Mouse (Mus musculus) E14TG2a.4 (cell line): ENCODE data around the gene Mcm2.

Source experiments
- CTCF ChIP-seq: conservative IDR thresholded peaks from 2 replicates; pipeline ENCODE4 v1.5.1; 2014; ENCODE audit warnings: low read length
- NANOG ChIP-seq: IDR thresholded peaks from 2 replicates; pipeline ENCODE4 v1.6.1; 2014; ENCODE audit warnings: borderline replicate concordance, low read length, mixed read lengths
- POU5F1 ChIP-seq: IDR thresholded peaks from 2 replicates; pipeline ENCODE4 v1.6.1; 2014; ENCODE audit warnings: low read length, borderline replicate concordance

DNA sequence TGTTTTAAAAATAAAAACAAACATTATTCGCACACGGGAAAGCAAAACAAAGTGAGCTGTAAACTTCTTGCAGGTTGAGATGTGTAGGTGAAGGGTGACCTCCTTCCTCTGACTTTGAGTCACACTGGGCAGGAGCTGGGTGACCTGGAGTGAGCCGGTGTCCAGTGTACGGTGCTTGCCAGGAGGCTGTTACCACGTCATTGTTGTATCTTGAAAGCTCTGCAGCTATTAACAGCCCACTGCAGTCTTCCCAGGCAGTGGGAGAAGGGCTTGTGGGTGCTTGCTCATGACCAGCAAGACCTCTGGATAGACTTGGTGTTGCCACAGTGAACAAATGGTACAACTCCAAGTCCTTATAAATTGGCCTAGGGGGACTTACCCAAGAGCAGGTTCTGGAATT, 16.2 kb upstream of the Mcm2 start:
- no peak for TF ChIP-seq CTCF
- TF ChIP-seq POU5F1: no peak
- no peak for TF ChIP-seq NANOG
